Mouse (Mus musculus) natural killer cell, adult 2 months (primary cell): ENCODE results near the gene Gapvd1.

Experiments
- DNase-seq, 2 experiments: peaks; one replicate each; pipeline ENCODE4 v3.0.0; 2022; ENCODE audit warnings: low spot score in 2 of 2

Gapvd1 gene

GRCm38 (mm10) chr2:34711904-34712303, 43.1 kb downstream of the Gapvd1 start:
- no peak for DNase-seq

GRCm38 (mm10) chr2:34708675-34709074, 46.4 kb downstream of the Gapvd1 start:
- no peak for DNase-seq

- no peak for DNase-seq
Observed at GRCm38 (mm10) chr2:34696592-34696991, 58.4 kb downstream of the Gapvd1 start.

- DNase-seq = no peak
Observed at GRCm38 (mm10) chr2:34692861-34693260, 62.2 kb downstream of the Gapvd1 start.

- DNase-seq = no peak
Observed at GRCm38 (mm10) chr2:34684076-34684870, 70.8 kb downstream of the Gapvd1 start.

- no peak for DNase-seq
Observed at GRCm38 (mm10) chr2:34677976-34678375, 77.1 kb downstream of the Gapvd1 start.

GRCm38 (mm10) chr2:34677061-34677460, 78.0 kb downstream of the Gapvd1 start:
- DNase-seq = no peak

- DNase-seq = no peak
Observed at GRCm38 (mm10) chr2:34673846-34674245, 81.2 kb downstream of the Gapvd1 start.

- peak; percentile 22 to 34 for DNase-seq
Observed at GRCm38 (mm10) chr2:34671385-34672026, 83.5 kb downstream of the Gapvd1 start.

GRCm38 (mm10) chr2:34670470-34670869, 84.6 kb downstream of the Gapvd1 start:
- DNase-seq = no peak

- no peak for DNase-seq
Observed at GRCm38 (mm10) chr2:34669203-34669746, 85.8 kb downstream of the Gapvd1 start.

- no peak for DNase-seq
Observed at GRCm38 (mm10) chr2:34668440-34669191, 86.4 kb downstream of the Gapvd1 start.

- DNase-seq = no peak
Observed at GRCm38 (mm10) chr2:34667820-34668219, 87.2 kb downstream of the Gapvd1 start.

- no peak for DNase-seq
Observed at GRCm38 (mm10) chr2:34647410-34647809, 107.6 kb downstream of the Gapvd1 start.

GRCm38 (mm10) chr2:34646541-34646865, 108.5 kb downstream of the Gapvd1 start:
- no peak for DNase-seq

GRCm38 (mm10) chr2:34645851-34646540, 109.0 kb downstream of the Gapvd1 start:
- peak; percentile 82 to 88 for DNase-seq

- peak; percentile 32 to 45 for DNase-seq
Observed at GRCm38 (mm10) chr2:34644571-34645526, 110.2 kb downstream of the Gapvd1 start.

GRCm38 (mm10) chr2:34642351-34642750, 112.7 kb downstream of the Gapvd1 start:
- DNase-seq = peak; percentile 69 to 80

- no peak for DNase-seq
Observed at GRCm38 (mm10) chr2:34639725-34640124, 115.3 kb downstream of the Gapvd1 start.

- peak; percentile 63 to 72 for DNase-seq
Observed at GRCm38 (mm10) chr2:34638955-34639650, 115.9 kb downstream of the Gapvd1 start.
